Mouse (Mus musculus) lung, postnatal 4 days (tissue): ENCODE measurements at regions not wholly inside any gene's neighbourhood (a gene's known extent, or its start where the extent isn't known, plus 50 kb on each side); places are given as distances from the start of the nearest gene placed in this dataset.

Experiments
- DNase-seq, 2 experiments: peaks; one replicate each; pipeline ENCODE4 v3.0.0; 2021

- DNase-seq, result no peak
Observed at GRCm38 (mm10) chr8:47769452-47769851, 52.5 kb upstream of the Cldn24 start.

- DNase-seq, result no peak
Observed at GRCm38 (mm10) chr8:47768751-47769150, 53.2 kb upstream of the Cldn24 start.

GRCm38 (mm10) chr8:47764480-47764879 lies 50.7 kb upstream of the Cdkn2aip start:
- DNase-seq, result peak; percentile 50 to 63

GRCm38 (mm10) chr8:47764068-47764467 lies 50.3 kb upstream of the Cdkn2aip start:
- DNase-seq, result peak in 1 of 2 experiments; percentile 7
